Mouse (Mus musculus) stomach, embryonic 16.5 days (tissue): ENCODE data around the gene Dapl1. TPM values are rescaled to one million over a fixed set of nuclear protein-coding genes. Genes with fewer than 3 reads are reported as not detected.

Experiments used
- ATAC-seq: fragments of 200-750 bp; cut with Nextera tagmentation; 2 replicates; pipeline ENCODE4 v1.8.0; 2017; ENCODE audit warnings: moderate number of reproducible peaks, moderate TSS enrichment; ENCODE audit not compliant: insufficient read depth, low FRiP score
- H3K27ac ChIP-seq: fragments of 300-500 bp; sonication (generic); 2 replicates; pipeline ENCODE4 v1.5.1; 2014; ENCODE audit warnings: low read length
- H3K27me3 ChIP-seq: fragments of 300-500 bp; sonication (generic); 2 replicates; pipeline ENCODE4 v1.6.1; 2014; ENCODE audit warnings: low read length, control low read depth, mixed read lengths; ENCODE audit not compliant: control insufficient read depth, insufficient read depth
- H3K36me3 ChIP-seq: fragments of 300-500 bp; sonication (generic); 2 replicates; pipeline ENCODE4 v1.6.1; 2014; ENCODE audit warnings: low read length; ENCODE audit not compliant: control insufficient read depth, insufficient read depth
- H3K4me1 ChIP-seq: fragments of 300-500 bp; sonication (generic); 2 replicates; pipeline ENCODE4 v1.6.1; 2014; ENCODE audit warnings: low read length, control low read depth, mixed read lengths; ENCODE audit not compliant: control insufficient read depth, insufficient read depth
- H3K4me2 ChIP-seq: fragments of 300-500 bp; sonication (generic); 2 replicates; pipeline ENCODE4 v1.6.1; 2014; ENCODE audit warnings: low read depth, low read length, mixed read lengths
- H3K4me3 ChIP-seq: fragments of 300-500 bp; sonication (generic); replicated peaks from 2 replicates; pipeline ENCODE4 v1.5.1; 2014; ENCODE audit warnings: mild to moderate bottlenecking, low read length
- H3K9ac ChIP-seq: fragments of 300-500 bp; sonication (generic); 2 replicates; pipeline ENCODE4 v1.6.1; 2014; ENCODE audit warnings: low read length
- H3K9me3 ChIP-seq: fragments of 300-500 bp; sonication (generic); replicated peaks from 2 replicates; pipeline ENCODE4 v1.6.1; 2016; ENCODE audit warnings: low read length, control low read depth; ENCODE audit not compliant: control insufficient read depth
- WGBS: fragments of 180-500 bp; shearing (Covaris S2); extraction: QIAGEN DNeasy Blood & Tissue Kit; methylation state at CpG from one replicate; pipeline ENCODE4 v1.1.7; 2014; 5-methylcytosine and 5-hydroxymethylcytosine counted together
- polyA plus RNA-seq: library from polyadenylated mRNA; unstranded; fragments of >200 nt; fragmentation: Nextera tagmentation; extraction: Ambion mirVana; gene quantifications from 2 replicates; pipeline ENCODE4 v1.2.1, GENCODE M21; 2015

Dapl1 gene
- 85.4 and 111 TPM in 2 replicates for polyA plus RNA-seq

GRCm38 (mm10) chr2:59484438-59484837 lies at the start of gene Dapl1:
TSS of gene Dapl1 (plus strand) at chr2:59484653.
- no peaks in the 10 kb centered on the region for H3K27me3 ChIP-seq
- H3K9me3 ChIP-seq, result no peaks in the 10 kb centered on the region
- H3K27ac ChIP-seq, result peak within 1 kb of the TSS; percentile 88
- no peaks in the 10 kb centered on the region for H3K4me1 ChIP-seq
- peak; percentile 21; the same call in 1 of the 2 replicates for ATAC-seq
- 64% methylated on average over 9 of the region's 9 CpGs for WGBS
- H3K9ac ChIP-seq, result peak within 1 kb of the TSS; percentile 36
- peak within 1 kb of the TSS; percentile 27; the same call in 1 of the 2 replicates for H3K4me2 ChIP-seq
- no peaks in the 10 kb centered on the region for H3K36me3 ChIP-seq
- H3K4me3 ChIP-seq, result peak within 1 kb of the TSS; percentile 31

- no peak for ATAC-seq
- H3K27ac ChIP-seq, result no peak overlapping the region
- 93% methylated on average over 9 of the region's 9 CpGs for WGBS
- H3K9ac ChIP-seq, result no peak overlapping the region
- no peak overlapping the region for H3K4me2 ChIP-seq
- H3K9me3 ChIP-seq, result no peaks in the 10 kb centered on the region
- no peaks in the 10 kb centered on the region for H3K27me3 ChIP-seq
- no peak overlapping the region for H3K4me3 ChIP-seq
- peaks cover 11% of the 10 kb centered on the region for H3K4me1 ChIP-seq
- H3K36me3 ChIP-seq, result no peaks in the 10 kb centered on the region
Measured at GRCm38 (mm10) chr2:59434820-59435219, 49.6 kb upstream of the Dapl1 start.

- Histone ChIP-seq H3K27me3 (no peaks in the 10 kb centered on the region), H3K4me3 (peak overlapping the region; percentile 31), H3K9ac (peak overlapping the region; percentile 51), H3K36me3 (no peaks in the 10 kb centered on the region), H3K27ac (peak overlapping the region; percentile 85), H3K9me3 (no peaks in the 10 kb centered on the region), H3K4me1 (peaks cover 6% of the 10 kb centered on the region; the same call in 1 of the 2 replicates), H3K4me2 (peak overlapping the region; percentile 51)
- 51% methylated on average over 12 of the region's 12 CpGs for WGBS
- peak; percentile 62 for ATAC-seq
Measured at GRCm38 (mm10) chr2:59437684-59438393, 46.6 kb upstream of the Dapl1 start.

GRCm38 (mm10) chr2:59438479-59438935 lies 45.9 kb upstream of the Dapl1 start:
- H3K4me2 ChIP-seq, result peak overlapping the region; percentile 51
- no peaks in the 10 kb centered on the region for H3K36me3 ChIP-seq
- WGBS, result 9% methylated on average over 10 of the region's 10 CpGs
- peak; percentile 70 for ATAC-seq
- no peaks in the 10 kb centered on the region for H3K9me3 ChIP-seq
- H3K4me3 ChIP-seq, result peak overlapping the region; percentile 31
- peak overlapping the region; percentile 60 for H3K9ac ChIP-seq
- no peaks in the 10 kb centered on the region for H3K27me3 ChIP-seq
- peaks cover 6% of the 10 kb centered on the region; the same call in 1 of the 2 replicates for H3K4me1 ChIP-seq
- peak overlapping the region; percentile 85 for H3K27ac ChIP-seq

GRCm38 (mm10) chr2:59439824-59440223 lies 44.6 kb upstream of the Dapl1 start:
- no peak for ATAC-seq

GRCm38 (mm10) chr2:59440481-59440880 lies 44.0 kb upstream of the Dapl1 start:
- peaks cover 6% of the 10 kb centered on the region; the same call in 1 of the 2 replicates for H3K4me1 ChIP-seq
- no peak overlapping the region for H3K9ac ChIP-seq
- H3K27me3 ChIP-seq, result no peaks in the 10 kb centered on the region
- no peak overlapping the region for H3K4me2 ChIP-seq
- H3K9me3 ChIP-seq, result no peaks in the 10 kb centered on the region
- H3K4me3 ChIP-seq, result no peak overlapping the region
- H3K36me3 ChIP-seq, result no peaks in the 10 kb centered on the region
- H3K27ac ChIP-seq, result no peak overlapping the region
- no peak for ATAC-seq
- 38% methylated on average over 5 of the region's 5 CpGs for WGBS

More at GRCm38 (mm10) chr2:59439824-59440223, 44.6 kb upstream of the Dapl1 start:
- H3K9ac ChIP-seq, result no peak overlapping the region
- peak overlapping the region; percentile 85; the same call in 1 of the 2 replicates for H3K27ac ChIP-seq
- H3K27me3 ChIP-seq, result no peaks in the 10 kb centered on the region
- H3K4me2 ChIP-seq, result no peak overlapping the region
- peaks cover 6% of the 10 kb centered on the region; the same call in 1 of the 2 replicates for H3K4me1 ChIP-seq
- H3K4me3 ChIP-seq, result no peak overlapping the region
- H3K9me3 ChIP-seq, result no peaks in the 10 kb centered on the region
- H3K36me3 ChIP-seq, result no peaks in the 10 kb centered on the region
- WGBS, result 76% methylated on average over 9 of the region's 9 CpGs

- H3K4me3 ChIP-seq, result no peak overlapping the region
- no peaks in the 10 kb centered on the region for H3K9me3 ChIP-seq
- peaks cover 6% of the 10 kb centered on the region; the same call in 1 of the 2 replicates for H3K4me1 ChIP-seq
- 76% methylated on average over 5 of the region's 5 CpGs for WGBS
- no peaks in the 10 kb centered on the region for H3K36me3 ChIP-seq
- no peaks in the 10 kb centered on the region for H3K27me3 ChIP-seq
- H3K27ac ChIP-seq, result peak overlapping the region; percentile 0; the same call in 1 of the 2 replicates
- no peak overlapping the region for H3K9ac ChIP-seq
- no peak overlapping the region for H3K4me2 ChIP-seq
- ATAC-seq, result no peak
Measured at GRCm38 (mm10) chr2:59441681-59442080, 42.8 kb upstream of the Dapl1 start.

GRCm38 (mm10) chr2:59446671-59447070 lies 37.8 kb upstream of the Dapl1 start:
- 57% methylated on average over 6 of the region's 6 CpGs for WGBS
- H3K9ac ChIP-seq, result no peak overlapping the region

GRCm38 (mm10) chr2:59447712-59448111 lies 36.7 kb upstream of the Dapl1 start:
- WGBS, result 54% methylated on average over 2 of the region's 2 CpGs
- peak; percentile 82 for ATAC-seq
- Histone ChIP-seq H3K9ac (no peak overlapping the region), H3K27me3 (no peaks in the 10 kb centered on the region), H3K4me3 (no peak overlapping the region), H3K4me2 (no peak overlapping the region), H3K9me3 (no peaks in the 10 kb centered on the region), H3K36me3 (no peaks in the 10 kb centered on the region), H3K27ac (peak overlapping the region; percentile 86), H3K4me1 (no peaks in the 10 kb centered on the region)

More at GRCm38 (mm10) chr2:59446671-59447070, 37.8 kb upstream of the Dapl1 start:
- no peaks in the 10 kb centered on the region for H3K4me1 ChIP-seq
- no peak overlapping the region for H3K4me3 ChIP-seq
- no peaks in the 10 kb centered on the region for H3K9me3 ChIP-seq
- H3K36me3 ChIP-seq, result no peaks in the 10 kb centered on the region
- ATAC-seq, result no peak
- no peaks in the 10 kb centered on the region for H3K27me3 ChIP-seq
- peak overlapping the region; percentile 57; the same call in 1 of the 2 replicates for H3K27ac ChIP-seq
- no peak overlapping the region for H3K4me2 ChIP-seq
